10 mouse cellular contexts compared by ENCODE assay signal in genomic region chr17:29789715-29790114, GRCm38 (mm10).
DNase-seq lines count a peak whose midpoint lies in the region; ATAC-seq and TF ChIP-seq lines count a peak whose summit lies in the region.
"Had no signal": no experiment of that assay in that cellular context is flagged by ENCODE, and none has a peak within 500 bp of the region (broad histone marks: within the 10 kb centered on the region; RNA-seq: fewer than 3 reads in every experiment).

No protein-coding gene starts in this region.

- H3K9ac ChIP-seq in liver, adult 2 months (ENCODE audit: low read depth, low read length) = no peak overlapping the region
- H3K9ac ChIP-seq in liver, embryonic 11.5 days (ENCODE audit: low read depth, low read length) = no peak overlapping the region
- H3K9ac ChIP-seq in liver, postnatal 0 days (replicated peaks) = no peak overlapping the region
- H3K9ac ChIP-seq: midbrain, embryonic 12.5 days had no signal

- no peak for TF ChIP-seq EP300 in liver, postnatal 0 days (IDR thresholded peaks at IDR 0.05; ENCODE audit: low read depth)

- in situ Hi-C loops in Patski (cut with MboI; ENCODE audit: low pct_unique_long_range_greater_than_20kb) = loop anchor here (5.0 kb wide), 1 partner anchor 93 kb away; no protein-coding TSS in a partner anchor

- no peaks in the 10 kb centered on the region; the same call in 1 of the 2 replicates for H3K9me3 ChIP-seq in liver, embryonic 11.5 days (ENCODE audit: control insufficient read depth, low read length)
- no peaks in the 10 kb centered on the region for H3K9me3 ChIP-seq in liver, postnatal 0 days (ENCODE audit: low read length)

- H3K27me3 ChIP-seq in cerebellum, adult 2 months (ENCODE audit: control insufficient read depth, insufficient read depth, low read length) = no peaks in the 10 kb centered on the region
- H3K27me3 ChIP-seq in liver, adult 2 months (ENCODE audit: control insufficient read depth, insufficient read depth, low read length) = no peaks in the 10 kb centered on the region; the same call in 1 of the 2 replicates
- H3K27me3 ChIP-seq in liver, embryonic 11.5 days (replicated peaks; ENCODE audit: control insufficient read depth, insufficient read depth, low read length) = 0 out of 2 replicates have a peak, but pooled peaks cover 3% of the 10 kb centered on the region
- H3K27me3 ChIP-seq in Patski = peaks cover 4% of the 10 kb centered on the region
- peaks cover 4% of the 10 kb centered on the region; the same call in 1 of the 2 replicates for H3K27me3 ChIP-seq in liver, postnatal 0 days (ENCODE audit: insufficient read depth, low read length)
- H3K27me3 ChIP-seq: midbrain, embryonic 12.5 days had no signal

- H3K4me3 ChIP-seq in cerebellum, adult 2 months (replicated peaks; ENCODE audit: insufficient read depth, low read depth, low read length) = no peak overlapping the region
- no peak overlapping the region for H3K4me3 ChIP-seq in liver, adult 2 months (ENCODE audit: insufficient read depth, low read depth, low read length)
- no peak overlapping the region for H3K4me3 ChIP-seq in liver, embryonic 11.5 days (ENCODE audit: low read depth, low read length)
- H3K4me3 ChIP-seq in liver, postnatal 0 days (ENCODE audit: low read depth, low read length) = no peak overlapping the region
- H3K4me3 ChIP-seq: midbrain, embryonic 12.5 days had no signal

- no peaks in the 10 kb centered on the region for H3K36me3 ChIP-seq in liver, adult 2 months (ENCODE audit: control insufficient read depth, insufficient read depth, low read length)
- no peaks in the 10 kb centered on the region for H3K36me3 ChIP-seq in liver, embryonic 11.5 days (ENCODE audit: control insufficient read depth, insufficient read depth, low read length)
- no peaks in the 10 kb centered on the region for H3K36me3 ChIP-seq in liver, postnatal 0 days (replicated peaks; ENCODE audit: insufficient read depth, low read length)
- H3K36me3 ChIP-seq: midbrain, embryonic 12.5 days had no signal

- ATAC-seq in liver, embryonic 11.5 days (replicated peaks; ENCODE audit: low FRiP score) = no peak
- ATAC-seq in Patski = no peak
- no peak for ATAC-seq in liver, postnatal 0 days

- no peak overlapping the region for H3K4me2 ChIP-seq in liver, embryonic 11.5 days
- H3K4me2 ChIP-seq in liver, postnatal 0 days (ENCODE audit: low read depth, low read length) = no peak overlapping the region
- H3K4me2 ChIP-seq: midbrain, embryonic 12.5 days had no signal

- POLR2A ChIA-PET in Patski (lab: Charles Lee) = no interaction called here

- no peaks in the 10 kb centered on the region for H3K79me2 ChIP-seq in liver, adult 2 months (ENCODE audit: control insufficient read depth, insufficient read depth, low read length)

- TF ChIP-seq CTCF in cerebellum, adult 2 months (IDR thresholded peaks at IDR 0.05; ENCODE audit: borderline replicate concordance, insufficient read depth, low read depth, low read length) = peak; percentile 57; the same call in 1 of the 2 replicates
- TF ChIP-seq CTCF in liver, adult 2 months (IDR thresholded peaks at IDR 0.05; ENCODE audit: low read depth, low read length) = peak; percentile 22; the same call in 1 of the 2 replicates
- TF ChIP-seq CTCF in Patski (IDR thresholded peaks at IDR 0.05) = peak; percentile 51
- TF ChIP-seq CTCF in liver, postnatal 0 days (IDR thresholded peaks at IDR 0.05; ENCODE audit: low read depth) = peak; percentile 65

- H3K4me1 ChIP-seq in cerebellum, adult 2 months (ENCODE audit: control insufficient read depth, insufficient read depth, low read length) = no peaks in the 10 kb centered on the region
- H3K4me1 ChIP-seq in liver, adult 2 months (ENCODE audit: control insufficient read depth, insufficient read depth, low read length) = no peaks in the 10 kb centered on the region
- no peaks in the 10 kb centered on the region for H3K4me1 ChIP-seq in liver, embryonic 11.5 days (replicated peaks; ENCODE audit: control insufficient read depth, insufficient read depth, low read length)
- no peaks in the 10 kb centered on the region for H3K4me1 ChIP-seq in liver, postnatal 0 days (ENCODE audit: insufficient read depth)

- H3K27ac ChIP-seq in cerebellum, adult 2 months (ENCODE audit: insufficient read depth, low read length) = no peak overlapping the region
- no peak overlapping the region for H3K27ac ChIP-seq in liver, adult 2 months (replicated peaks; ENCODE audit: insufficient read depth, low read depth, low read length)
- no peak overlapping the region for H3K27ac ChIP-seq in liver, embryonic 11.5 days (ENCODE audit: low read depth, low read length)
- H3K27ac ChIP-seq in liver, postnatal 0 days (ENCODE audit: low read depth) = no peak overlapping the region
- H3K27ac ChIP-seq: midbrain, embryonic 12.5 days had no signal

- peak in 1 of 2 experiments; percentile 20 for DNase-seq in cerebellum, adult 2 months
- DNase-seq in cerebellum, adult 9-11 months = no peak
- no peak for DNase-seq in liver, adult 2 months (ENCODE audit: extremely low read depth, low read depth, low spot score)
- no peak for DNase-seq in liver, embryonic 11.5 days (ENCODE audit: low spot score)
- no peak for DNase-seq in Patski (ENCODE audit: low read depth, low spot score)
- peak; percentile 35 for DNase-seq in liver, postnatal 0 days
- DNase-seq in gastrocnemius, postnatal 4 days (ENCODE audit: low spot score in 2 of 2) = no peak
- no peak for DNase-seq in gastrocnemius, postnatal 10 days
- DNase-seq: kidney, adult 18-20 months had no signal

- no peak for TF ChIP-seq POLR2A in cerebellum, adult 2 months (IDR thresholded peaks at IDR 0.05; ENCODE audit: borderline replicate concordance, insufficient read depth, low read length)
- TF ChIP-seq POLR2A in liver, adult 2 months (IDR thresholded peaks at IDR 0.05; ENCODE audit: extremely low read depth, insufficient read depth, low read length) = no peak

- CTCF ChIA-PET in Patski (lab: Charles Lee) = interaction anchor here (1.1 kb wide), 1 partner anchor 17 kb away, joined by 3 read pairs; no protein-coding TSS in a partner anchor

- WGBS in cerebellum, adult 2 months = 69% methylated on average over 9 of the region's 9 CpGs
- 61% methylated on average over 9 of the region's 9 CpGs for WGBS in liver, adult 2 months
- 64% methylated on average over 9 of the region's 9 CpGs for WGBS in liver, embryonic 11.5 days
- WGBS in liver, postnatal 0 days (ENCODE audit: insufficient replicate concordance) = 66% methylated on average over 9 of the region's 9 CpGs
